Mouse (Mus musculus) lung, postnatal 0 days (tissue): ENCODE measurements around the gene Ccdc158.

Experiments
- CTCF ChIP-seq: IDR thresholded peaks from 2 replicates; pipeline ENCODE4 v1.5.1; 2016; ENCODE audit warnings: antibody characterized with exemption, mild to moderate bottlenecking
- EP300 ChIP-seq: IDR thresholded peaks from 2 replicates; pipeline ENCODE4 v1.6.1; 2016; ENCODE audit warnings: antibody characterized with exemption, mild to moderate bottlenecking, control low read depth

DNA sequence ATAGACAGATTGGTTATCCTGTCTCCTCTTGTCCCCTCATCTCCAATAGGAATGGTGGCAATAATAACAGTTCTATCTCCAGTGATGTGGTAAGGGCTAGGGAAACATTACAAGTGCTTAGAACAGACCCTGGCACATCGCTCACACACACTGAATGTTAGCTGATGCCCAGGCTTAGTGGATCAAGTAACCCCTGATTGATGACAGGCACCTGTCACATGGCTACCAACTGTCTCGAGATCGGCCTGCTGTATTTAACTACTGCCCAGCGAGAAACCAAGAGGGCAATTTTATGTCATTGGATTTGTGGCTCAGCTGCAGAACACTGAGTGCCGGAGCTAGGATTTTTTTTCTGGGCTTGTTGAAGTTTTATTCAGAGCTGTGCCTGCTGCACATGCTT is 80.0 kb downstream of the Ccdc158 start:
- TF ChIP-seq CTCF (no peak), EP300 (no peak)
